8 mouse cellular contexts compared by ENCODE assay signal in the genomic region with DNA sequence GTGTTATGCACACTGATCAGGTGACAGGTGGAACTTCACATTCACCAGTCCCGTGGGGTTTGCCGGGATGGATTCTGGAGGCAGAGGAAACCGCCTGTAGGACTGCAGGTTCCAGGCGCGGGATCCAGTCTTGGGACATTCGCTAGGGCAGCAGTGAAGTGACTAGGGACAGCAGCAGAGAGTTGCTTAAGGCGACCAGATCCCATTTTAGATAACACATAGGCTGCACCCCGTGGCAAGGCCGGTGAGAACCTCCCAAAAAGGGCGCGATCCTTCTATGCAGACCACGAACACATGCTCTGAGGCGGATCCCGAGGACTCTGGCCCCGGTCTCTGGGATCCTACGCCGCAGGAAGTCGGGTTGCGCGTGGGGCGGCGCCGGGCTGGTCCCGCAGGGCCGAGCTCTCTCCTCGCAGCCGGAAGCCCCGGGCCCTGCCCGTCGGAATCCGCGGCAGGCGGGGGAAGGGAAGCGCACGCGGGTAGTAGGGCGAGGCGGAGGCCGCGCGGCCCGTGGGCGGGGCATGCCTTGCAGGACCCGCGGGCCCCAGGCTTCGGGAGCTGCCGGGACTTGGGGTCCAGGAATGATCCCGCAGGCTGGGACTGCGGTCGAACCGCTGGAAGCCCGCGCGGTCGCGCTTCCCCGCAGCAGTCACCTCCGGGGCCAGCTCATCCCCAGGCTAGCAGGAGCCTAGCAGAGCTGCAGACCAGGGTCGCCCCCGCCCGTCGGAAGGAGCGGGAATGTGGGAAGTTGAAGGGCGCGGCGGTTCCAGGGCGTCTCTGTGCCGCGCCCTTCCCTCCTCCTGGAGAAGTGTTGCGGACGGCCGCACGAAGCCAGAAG.
A peak's percentile ranks its signal among the peaks of the same experiment; 100 is the strongest.
DNase-seq lines count a peak whose midpoint lies in the region; ATAC-seq and TF ChIP-seq lines count a peak whose summit lies in the region.

No protein-coding gene starts in this region.

- 3% methylated on average over 70 of the region's 73 CpGs for WGBS in intestine, embryonic 15.5 days
- WGBS in limb, embryonic 14.5 days = 9% methylated on average over 49 of the region's 73 CpGs
- 5% methylated on average over 73 of the region's 73 CpGs for WGBS in midbrain, embryonic 14.5 days

- ATAC-seq in common myeloid progenitor, adult 5-6 weeks (replicated peaks; ENCODE audit: low read depth, poor library complexity, severe bottlenecking) = peak; percentile 56
- ATAC-seq in intestine, embryonic 15.5 days = peak; percentile 92
- peak; percentile 87 for ATAC-seq in limb, embryonic 14.5 days (ENCODE audit: low FRiP score, low read depth)
- ATAC-seq in midbrain, embryonic 14.5 days (ENCODE audit: low FRiP score, low TSS enrichment) = peak; percentile 80

- H3K27me3 ChIP-seq in intestine, embryonic 15.5 days (replicated peaks) = no peaks in the 10 kb centered on the region
- no peaks in the 10 kb centered on the region for H3K27me3 ChIP-seq in limb, embryonic 14.5 days (ENCODE audit: control insufficient read depth, insufficient read depth, low read length)
- H3K27me3 ChIP-seq in midbrain, embryonic 14.5 days (ENCODE audit: control insufficient read depth, insufficient read depth, low read length) = no peaks in the 10 kb centered on the region

- peak overlapping the region; percentile 93 for H3K27ac ChIP-seq in intestine, embryonic 15.5 days
- peak overlapping the region; percentile 90 for H3K27ac ChIP-seq in limb, embryonic 14.5 days (replicated peaks; ENCODE audit: low read depth, low read length)
- H3K27ac ChIP-seq in midbrain, embryonic 14.5 days (replicated peaks; ENCODE audit: low read depth, low read length) = 0 out of 2 replicates have a peak overlapping the region, but pooled peaks have one; percentile 13

- TF ChIP-seq POLR2A in limb, embryonic 14.5 days (IDR thresholded peaks at IDR 0.05; ENCODE audit: borderline replicate concordance, extremely low read depth, insufficient read depth, insufficient read length) = peak; percentile 45; the same call in 1 of the 2 replicates

- H3K4me2 ChIP-seq in intestine, embryonic 15.5 days (replicated peaks) = peak overlapping the region; percentile 89
- H3K4me2 ChIP-seq in limb, embryonic 14.5 days (replicated peaks; ENCODE audit: low read depth, low read length, severe bottlenecking) = peak overlapping the region; percentile 88
- H3K4me2 ChIP-seq in midbrain, embryonic 14.5 days (ENCODE audit: low read length) = peak overlapping the region; percentile 80

- no peaks in the 10 kb centered on the region for H3K9me3 ChIP-seq in intestine, embryonic 15.5 days
- no peaks in the 10 kb centered on the region for H3K9me3 ChIP-seq in limb, embryonic 14.5 days (ENCODE audit: control insufficient read depth, low read length)
- H3K9me3 ChIP-seq in midbrain, embryonic 14.5 days (ENCODE audit: control insufficient read depth, low read length) = no peaks in the 10 kb centered on the region

- peaks cover 48% of the 10 kb centered on the region for H3K4me1 ChIP-seq in intestine, embryonic 15.5 days (replicated peaks)
- peaks cover 46% of the 10 kb centered on the region for H3K4me1 ChIP-seq in limb, embryonic 14.5 days (ENCODE audit: control insufficient read depth, insufficient read depth, low read length)
- peaks cover 9% of the 10 kb centered on the region; the same call in 1 of the 2 replicates for H3K4me1 ChIP-seq in midbrain, embryonic 14.5 days (ENCODE audit: control insufficient read depth, insufficient read depth, low read length)

- peak overlapping the region; percentile 51 for H3K4me3 ChIP-seq in intestine, embryonic 15.5 days (replicated peaks)
- peak overlapping the region; percentile 46 for H3K4me3 ChIP-seq in limb, embryonic 14.5 days (replicated peaks; ENCODE audit: low read length)
- peak overlapping the region; percentile 41 for H3K4me3 ChIP-seq in midbrain, embryonic 14.5 days (replicated peaks; ENCODE audit: low read depth, low read length)

- H3K9ac ChIP-seq in intestine, embryonic 15.5 days = peak overlapping the region; percentile 71
- H3K9ac ChIP-seq in limb, embryonic 14.5 days (ENCODE audit: low read depth, low read length, severe bottlenecking) = peak overlapping the region; percentile 76
- H3K9ac ChIP-seq in midbrain, embryonic 14.5 days (replicated peaks; ENCODE audit: low read length) = peak overlapping the region; percentile 56

- DNase-seq in ZHBTc4 (ENCODE audit: low read depth, low spot score) = peak; percentile 94
- DNase-seq in gastrocnemius, postnatal 4 days (ENCODE audit: low spot score in 2 of 2) = peak; percentile 89 to 91
- peak; percentile 87 for DNase-seq in limb, embryonic 14.5 days (ENCODE audit: low spot score)
- DNase-seq in midbrain, embryonic 14.5 days = peak; percentile 84
- DNase-seq in spleen, adult 12 weeks (ENCODE audit: low spot score) = peak; percentile 46
- DNase-seq in c-Kit-positive CD71-positive TER-119-positive erythroid progenitor cells, embryonic 14.5 days (ENCODE audit: low spot score) = no peak

- H3K36me3 ChIP-seq in intestine, embryonic 15.5 days = peaks cover 3% of the 10 kb centered on the region; the same call in 1 of the 2 replicates
- H3K36me3 ChIP-seq in limb, embryonic 14.5 days (ENCODE audit: control insufficient read depth, insufficient read depth, low read length) = peaks cover 25% of the 10 kb centered on the region
- H3K36me3 ChIP-seq in midbrain, embryonic 14.5 days (ENCODE audit: control insufficient read depth, insufficient read depth, low read length) = peaks cover 14% of the 10 kb centered on the region; the same call in 1 of the 2 replicates

Comparison
In these comparisons a context has a peak if more than half of its experiments do, and no peak if none do; other contexts are left out.
1. H3K27ac ChIP-seq: peak in every context shown above with its lines; median percentile 93 in intestine, embryonic 15.5 days; 90 in limb, embryonic 14.5 days; 13 in midbrain, embryonic 14.5 days.